Mouse (Mus musculus) urinary bladder, postnatal 10 days (tissue): ENCODE measurements around the gene Best1.
A peak's percentile ranks its signal among the peaks of the same experiment; 100 is the strongest.

ENCODE experiments used
- DNase-seq: peaks from one replicate; pipeline ENCODE4 v3.0.0; 2022; ENCODE audit warnings: low spot score

Gene Best1

GRCm38 (mm10) chr19:10001206-10001969, at the start of gene Best1, which contains the start of gene Rab3il1:
Gene Best1 (minus strand): TSS chr19:10001633.
Gene Rab3il1 (plus strand): TSS chr19:10001669.
- no peak for DNase-seq

GRCm38 (mm10) chr19:10050438-10050837, 49.0 kb upstream of the Best1 start:
- no peak for DNase-seq

- DNase-seq = no peak
Observed at GRCm38 (mm10) chr19:10049533-10049932, 48.1 kb upstream of the Best1 start.

GRCm38 (mm10) chr19:10046983-10047382, 45.5 kb upstream of the Best1 start:
- no peak for DNase-seq

- DNase-seq = no peak
Observed at GRCm38 (mm10) chr19:10046346-10046745, 44.9 kb upstream of the Best1 start.

- DNase-seq = no peak
Observed at GRCm38 (mm10) chr19:10045707-10046106, 44.3 kb upstream of the Best1 start.

- DNase-seq = no peak
Observed at GRCm38 (mm10) chr19:10043643-10044042, 42.2 kb upstream of the Best1 start.

- DNase-seq = no peak
Observed at GRCm38 (mm10) chr19:10042816-10043215, 41.4 kb upstream of the Best1 start.

GRCm38 (mm10) chr19:10042232-10042631, 40.8 kb upstream of the Best1 start:
- no peak for DNase-seq

- peak; percentile 48 for DNase-seq
Observed at GRCm38 (mm10) chr19:10041388-10042148, 40.1 kb upstream of the Best1 start, which contains the start of gene Fads3. Gene Fads3 (plus strand): TSS chr19:10041569.

GRCm38 (mm10) chr19:10040866-10041387, 39.5 kb upstream of the Best1 start:
- no peak for DNase-seq

GRCm38 (mm10) chr19:10039615-10040014, 38.2 kb upstream of the Best1 start:
- no peak for DNase-seq

- no peak for DNase-seq
Observed at GRCm38 (mm10) chr19:10038910-10039309, 37.5 kb upstream of the Best1 start.

- DNase-seq = no peak
Observed at GRCm38 (mm10) chr19:10038364-10038763, 36.9 kb upstream of the Best1 start.

- no peak for DNase-seq
Observed at GRCm38 (mm10) chr19:10037534-10037933, 36.1 kb upstream of the Best1 start.

- peak; percentile 54 for DNase-seq
Observed at GRCm38 (mm10) chr19:10034785-10035447, 33.5 kb upstream of the Best1 start.

GRCm38 (mm10) chr19:10034356-10034755, 32.9 kb upstream of the Best1 start:
- no peak for DNase-seq

GRCm38 (mm10) chr19:10033211-10033973, 32.0 kb upstream of the Best1 start:
- DNase-seq = no peak

- no peak for DNase-seq
Observed at GRCm38 (mm10) chr19:10029746-10030145, 28.3 kb upstream of the Best1 start.

- no peak for DNase-seq
Observed at GRCm38 (mm10) chr19:10025169-10025875, 23.9 kb upstream of the Best1 start.

GRCm38 (mm10) chr19:10023304-10023758, 21.9 kb upstream of the Best1 start:
- no peak for DNase-seq
